Mouse (Mus musculus) MEL-GATA-1-ER (cell line): ENCODE results near the gene Dnah2.
"Not testable (repeated sequence)": the region's sequence is repeated elsewhere in the genome, so short reads cannot be mapped to it uniquely, and the experiment has no call there.

Experiments used
- DNase-seq: peaks from one replicate; pipeline ENCODE4 v3.0.0-alpha.2; 2012; ENCODE audit warnings: low read depth; ENCODE audit errors: extremely low read depth

Dnah2 gene

GRCm38 (mm10) chr11:69530281-69530680 lies 18.6 kb downstream of the Dnah2 start:
- not testable (repeated sequence) for DNase-seq

- DNase-seq = no peak
Observed at GRCm38 (mm10) chr11:69528031-69528390, 20.9 kb downstream of the Dnah2 start.

GRCm38 (mm10) chr11:69527098-69528030 lies 21.5 kb downstream of the Dnah2 start:
- DNase-seq = no peak

GRCm38 (mm10) chr11:69526631-69527030 lies 22.3 kb downstream of the Dnah2 start:
- no peak for DNase-seq

GRCm38 (mm10) chr11:69525661-69526060 lies 23.2 kb downstream of the Dnah2 start:
- DNase-seq = no peak

- no peak for DNase-seq
Observed at GRCm38 (mm10) chr11:69523651-69524050, 25.3 kb downstream of the Dnah2 start.

- no peak for DNase-seq
Observed at GRCm38 (mm10) chr11:69521526-69522149, 27.3 kb downstream of the Dnah2 start.

GRCm38 (mm10) chr11:69519976-69520375 lies 28.9 kb downstream of the Dnah2 start:
- no peak for DNase-seq

GRCm38 (mm10) chr11:69516661-69517060 lies 32.2 kb downstream of the Dnah2 start:
- DNase-seq = no peak

- DNase-seq = no peak
Observed at GRCm38 (mm10) chr11:69516151-69516640, 32.7 kb downstream of the Dnah2 start.

GRCm38 (mm10) chr11:69513840-69514239 lies 35.1 kb downstream of the Dnah2 start:
- peak; percentile 55 for DNase-seq

- DNase-seq = no peak
Observed at GRCm38 (mm10) chr11:69510796-69511496, 38.0 kb downstream of the Dnah2 start.

- DNase-seq = no peak
Observed at GRCm38 (mm10) chr11:69503863-69504280, 45.0 kb downstream of the Dnah2 start.

- no peak for DNase-seq
Observed at GRCm38 (mm10) chr11:69501555-69501954, 47.4 kb downstream of the Dnah2 start.

GRCm38 (mm10) chr11:69499140-69499539 lies 49.8 kb downstream of the Dnah2 start:
- no peak for DNase-seq

- DNase-seq = no peak
Observed at GRCm38 (mm10) chr11:69491711-69492110, 57.2 kb downstream of the Dnah2 start.

- no peak for DNase-seq
Observed at GRCm38 (mm10) chr11:69490898-69491297, 58.0 kb downstream of the Dnah2 start.

- no peak for DNase-seq
Observed at GRCm38 (mm10) chr11:69487474-69487873, 61.4 kb downstream of the Dnah2 start.

GRCm38 (mm10) chr11:69477645-69478044 lies 71.3 kb downstream of the Dnah2 start:
- no peak for DNase-seq

- no peak for DNase-seq
Observed at GRCm38 (mm10) chr11:69476802-69477201, 72.1 kb downstream of the Dnah2 start.

GRCm38 (mm10) chr11:69474737-69475136 lies 74.2 kb downstream of the Dnah2 start:
- DNase-seq = peak; percentile 46

GRCm38 (mm10) chr11:69472687-69473086 lies 76.2 kb downstream of the Dnah2 start:
- DNase-seq = peak; percentile 70
